Mouse (Mus musculus) heart, postnatal 0 days (tissue): ENCODE data around the gene Cdkal1.

Experiments
- CTCF ChIP-seq: IDR thresholded peaks from 2 replicates; pipeline ENCODE4 v1.5.1; 2016; ENCODE audit warnings: antibody characterized with exemption, control low read depth, low read depth
- EP300 ChIP-seq: IDR thresholded peaks from 2 replicates; pipeline ENCODE4 v1.6.1; 2016; ENCODE audit warnings: antibody characterized with exemption, low read depth

DNA sequence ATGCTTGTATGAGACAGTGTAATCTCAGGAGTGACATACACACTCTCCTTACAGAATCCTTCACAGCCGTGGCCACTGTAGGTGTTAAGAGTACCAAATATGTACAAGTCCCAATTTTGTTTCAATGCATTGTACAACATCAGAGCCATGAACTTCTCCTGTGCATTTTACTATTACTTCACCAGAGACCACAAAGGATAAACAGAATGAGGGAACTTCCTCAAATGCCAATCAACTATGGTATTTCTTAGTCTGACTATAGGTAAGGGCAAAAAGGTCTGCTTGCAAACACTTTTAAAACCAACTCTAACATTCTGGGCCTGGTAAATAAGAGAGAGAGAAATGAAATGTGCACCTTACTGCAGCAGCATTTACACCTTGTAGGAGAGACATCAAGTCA is 87.4 kb downstream of the Cdkal1 start:
- TF ChIP-seq CTCF (no peak), EP300 (no peak)
